Comparison of ENCODE assay signal across 9 mouse cellular contexts in genomic region chr11:25356671-25357586, GRCm38 (mm10).
A peak's percentile ranks its signal among the peaks of the same experiment; 100 is the strongest.
DNase-seq lines count a peak whose midpoint lies in the region; ATAC-seq and TF ChIP-seq lines count a peak whose summit lies in the region.
"Had no signal": no experiment of that assay in that cellular context is flagged by ENCODE, and none has a peak within 500 bp of the region (broad histone marks: within the 10 kb centered on the region; RNA-seq: fewer than 3 reads in every experiment).

No protein-coding gene starts in this region.

- peak; percentile 2 for DNase-seq in adrenal gland, postnatal 10 days
- DNase-seq in adrenal gland, adult 2 months = no peak
- DNase-seq in CH12.LX (ENCODE audit: extremely low read depth) = no peak
- DNase-seq in forebrain, postnatal 0 days = peak; percentile 59
- peak; percentile 5 for DNase-seq in limb, embryonic 14.5 days (ENCODE audit: low spot score)
- DNase-seq in right cerebral cortex, postnatal 14 days = peak; percentile 17
- DNase-seq in spleen, adult 12 weeks (ENCODE audit: low spot score) = no peak
- no peak for DNase-seq in urinary bladder, postnatal 36 days (ENCODE audit: low spot score in 2 of 2)

- TF ChIP-seq EP300 in CH12.LX (IDR thresholded peaks at IDR 0.05; ENCODE audit: low read length) = no peak

- H3K4me2 ChIP-seq in CH12.LX (ENCODE audit: insufficient read depth, low read depth, poor library complexity, severe bottlenecking) = peak overlapping the region; percentile 70; the same call in 1 of the 2 replicates
- peak overlapping the region; percentile 59 for H3K4me2 ChIP-seq in forebrain, postnatal 0 days (ENCODE audit: low read depth)
- H3K4me2 ChIP-seq in limb, embryonic 14.5 days (replicated peaks; ENCODE audit: low read depth, low read length, severe bottlenecking) = peak overlapping the region; percentile 57

- H3K9ac ChIP-seq in CH12.LX (ENCODE audit: insufficient read depth, low read depth) = no peak overlapping the region
- H3K9ac ChIP-seq in forebrain, postnatal 0 days = peak overlapping the region; percentile 51
- peak overlapping the region; percentile 3; the same call in 1 of the 2 replicates for H3K9ac ChIP-seq in limb, embryonic 14.5 days (ENCODE audit: low read depth, low read length, severe bottlenecking)

- no peaks in the 10 kb centered on the region for H3K9me3 ChIP-seq in CH12.LX (replicated peaks; ENCODE audit: low read length)
- no peaks in the 10 kb centered on the region for H3K9me3 ChIP-seq in forebrain, postnatal 0 days (ENCODE audit: low read length)
- H3K9me3 ChIP-seq in limb, embryonic 14.5 days (ENCODE audit: control insufficient read depth, low read length) = no peaks in the 10 kb centered on the region

- 4% methylated on average over 19 of the region's 19 CpGs for WGBS in forebrain, postnatal 0 days
- 16% methylated on average over 19 of the region's 19 CpGs for WGBS in limb, embryonic 14.5 days

- in situ Hi-C loops in CH12.LX (cut with MboI; ENCODE audit: low pct_ligation_motif_present, low pct_unique_long_range_greater_than_20kb, low sequenced_read_pairs) = no loop called here

- no peak for TF ChIP-seq POLR2A in CH12.LX (IDR thresholded peaks at IDR 0.05; ENCODE audit: low read depth, low read length)
- TF ChIP-seq POLR2A in limb, embryonic 14.5 days (IDR thresholded peaks at IDR 0.05; ENCODE audit: borderline replicate concordance, extremely low read depth, insufficient read depth, insufficient read length) = no peak

- H3K36me3 ChIP-seq in CH12.LX (replicated peaks in 1 of 2; ENCODE audit: control insufficient read depth in 1 of 2, insufficient read depth in 1 of 2, low read length in 1 of 2) = no peaks in the 10 kb centered on the region
- H3K36me3 ChIP-seq in forebrain, postnatal 0 days (ENCODE audit: insufficient read depth) = no peaks in the 10 kb centered on the region
- no peaks in the 10 kb centered on the region for H3K36me3 ChIP-seq in limb, embryonic 14.5 days (ENCODE audit: control insufficient read depth, insufficient read depth, low read length)

- no peak overlapping the region for H3K4me3 ChIP-seq in CH12.LX (replicated peaks in 1 of 3; ENCODE audit: low read depth in 2 of 3, low read length in 2 of 3, poor library complexity in 1 of 3)
- H3K4me3 ChIP-seq in forebrain, postnatal 0 days (ENCODE audit: low read depth, low read length) = peak overlapping the region; percentile 39
- peak overlapping the region; percentile 28 for H3K4me3 ChIP-seq in limb, embryonic 14.5 days (replicated peaks; ENCODE audit: low read length)

- H3K79me2 ChIP-seq in CH12.LX (replicated peaks; ENCODE audit: control insufficient read depth, extremely low read depth, insufficient read depth, poor library complexity, severe bottlenecking) = no peaks in the 10 kb centered on the region

- H3K27me3 ChIP-seq in CH12.LX (replicated peaks) = no peaks in the 10 kb centered on the region
- no peaks in the 10 kb centered on the region for H3K27me3 ChIP-seq in forebrain, postnatal 0 days (ENCODE audit: insufficient read depth, low read length)
- no peaks in the 10 kb centered on the region for H3K27me3 ChIP-seq in limb, embryonic 14.5 days (ENCODE audit: control insufficient read depth, insufficient read depth, low read length)

- dilution Hi-C loops in CH12.LX (cut with MboI; ENCODE audit: extremely low pct_ligation_motif_present, extremely low pct_unique_long_range_greater_than_20kb, low sequenced_read_pairs) = no loop called here

- peaks cover 0 to 9% of the 10 kb centered on the region in 2 experiments; a peak in 2 of 4 replicates for H3K4me1 ChIP-seq in CH12.LX (ENCODE audit: control insufficient read depth in 1 of 2, insufficient read depth in 2 of 2)
- peaks cover 7% of the 10 kb centered on the region; the same call in 1 of the 2 replicates for H3K4me1 ChIP-seq in forebrain, postnatal 0 days (ENCODE audit: insufficient read depth)
- H3K4me1 ChIP-seq in limb, embryonic 14.5 days (ENCODE audit: control insufficient read depth, insufficient read depth, low read length) = peaks cover 6% of the 10 kb centered on the region; the same call in 1 of the 2 replicates

- TF ChIP-seq RAD21 in CH12.LX (IDR thresholded peaks at IDR 0.05; ENCODE audit: low read depth, low read length) = no peak

- ATAC-seq in forebrain, postnatal 0 days = peak; percentile 81
- no peak for ATAC-seq in limb, embryonic 14.5 days (ENCODE audit: low FRiP score, low read depth)

- TF ChIP-seq CTCF in CH12.LX (conservative IDR thresholded peaks at IDR 0.05 in 1 of 2, IDR thresholded peaks at IDR 0.05 in 1 of 2; ENCODE audit: low read depth in 2 of 2, low read length in 2 of 2) = no peak
- no peak for TF ChIP-seq CTCF in forebrain, postnatal 0 days (IDR thresholded peaks at IDR 0.05; ENCODE audit: low read depth)

- no peak overlapping the region for H3K27ac ChIP-seq in CH12.LX (ENCODE audit: insufficient read depth, low read depth)
- H3K27ac ChIP-seq in forebrain, postnatal 0 days (ENCODE audit: low read depth, low read length) = peak overlapping the region; percentile 51; the same call in 1 of the 2 replicates
- no peak overlapping the region for H3K27ac ChIP-seq in limb, embryonic 14.5 days (replicated peaks; ENCODE audit: low read depth, low read length)
- H3K27ac ChIP-seq: macrophage had no signal

TF ChIP-seq in CH12.LX, 34 proteins besides CTCF, POLR2A, EP300 and RAD21:
- TF ChIP-seq BHLHE40 (IDR thresholded peaks at IDR 0.05; ENCODE audit: low read depth, low read length) = peak; percentile 34; the same call in 1 of the 2 replicates
- TF ChIP-seq IRF4 (IDR thresholded peaks at IDR 0.05; ENCODE audit: low read depth, low read length) = no peak
- TF ChIP-seq SIN3A (IDR thresholded peaks at IDR 0.05; ENCODE audit: low read length) = no peak
- no peak for TF ChIP-seq JUND (conservative IDR thresholded peaks at IDR 0.05; ENCODE audit: low read depth, low read length)
- no peak for TF ChIP-seq MXI1 (IDR thresholded peaks at IDR 0.05; ENCODE audit: low read depth, low read length)

Comparison
In these comparisons a context has a peak if more than half of its experiments do, and no peak if none do; other contexts are left out.
1. DNase-seq: peak in adrenal gland, postnatal 10 days (single experiment), forebrain, postnatal 0 days (single experiment), limb, embryonic 14.5 days (single experiment) and right cerebral cortex, postnatal 14 days (single experiment); none in adrenal gland, adult 2 months (single experiment), CH12.LX (single experiment), spleen, adult 12 weeks (single experiment) and urinary bladder, postnatal 36 days (0 of 2).
2. H3K4me3 ChIP-seq: peak in forebrain, postnatal 0 days (single experiment) and limb, embryonic 14.5 days (single experiment); none in CH12.LX (0 of 3).
3. Peak in every context shown above with its lines, with median percentiles within 50 percentile points of each other: H3K4me2 ChIP-seq.